Mouse (Mus musculus): ENCODE measurements around the gene Btaf1. TPM values are rescaled to one million over a fixed set of nuclear protein-coding genes. Genes with fewer than 3 reads are reported as not detected.

Gene Btaf1
- 10.4 and 11.1 TPM in 2 replicates for polyA plus RNA-seq (2015; fragmentation: Nextera tagmentation; extraction: Ambion mirVana)

GRCm38 (mm10) chr19:36925671-36926552 lies at the start of gene Btaf1:
Gene Btaf1, plus strand, starts transcription at chr19:36926079.
- H3K9ac ChIP-seq (replicated peaks; ENCODE audit: low read length): peak within 1 kb of the TSS; percentile 82
- no peaks in the 10 kb centered on the region for H3K27me3 ChIP-seq (ENCODE audit: insufficient read depth, low read length)
- peak; percentile 97 for ATAC-seq (ENCODE audit: low FRiP score, low TSS enrichment)
- peak within 1 kb of the TSS; percentile 80 for H3K4me3 ChIP-seq (ENCODE audit: low read length)
- peaks cover 19% of the 10 kb centered on the region for H3K4me1 ChIP-seq (ENCODE audit: insufficient read depth, low read length)
- H3K27ac ChIP-seq (ENCODE audit: low read length): peak within 1 kb of the TSS; percentile 93
- no peaks in the 10 kb centered on the region for H3K9me3 ChIP-seq (ENCODE audit: low read length)
- under 1% methylated on average over 81 of the region's 98 CpGs for WGBS
- H3K36me3 ChIP-seq (ENCODE audit: insufficient read depth, low read length): no peaks in the 10 kb centered on the region
- H3K4me2 ChIP-seq (replicated peaks; ENCODE audit: low read depth, low read length): peak within 1 kb of the TSS; percentile 79

DNA sequence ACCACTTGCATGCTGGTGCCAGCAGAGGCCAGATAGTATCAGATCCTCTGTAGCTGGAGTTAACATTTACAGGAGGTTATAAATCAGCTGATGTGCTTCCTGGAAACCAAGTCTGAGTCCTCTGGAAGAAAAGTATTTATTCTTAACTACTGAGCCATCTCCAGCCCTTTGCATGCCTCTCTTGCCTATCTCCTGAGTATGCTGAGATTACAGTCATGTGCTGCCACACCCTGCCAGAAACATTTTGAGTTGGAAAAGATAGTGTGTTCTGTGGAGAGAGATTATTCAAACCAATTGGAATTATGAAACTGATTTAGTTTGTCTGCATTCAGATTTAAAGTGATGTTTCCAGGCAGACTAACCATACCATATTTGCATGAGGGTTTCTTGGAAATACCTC lies 48.5 kb upstream of the Btaf1 start:
- no peak overlapping the region for H3K27ac ChIP-seq (ENCODE audit: low read length)
- H3K4me3 ChIP-seq (ENCODE audit: low read length): no peak overlapping the region
- H3K27me3 ChIP-seq (ENCODE audit: insufficient read depth, low read length): no peaks in the 10 kb centered on the region
- no peak for ATAC-seq (ENCODE audit: low FRiP score, low TSS enrichment)
- no peaks in the 10 kb centered on the region for H3K4me1 ChIP-seq (ENCODE audit: insufficient read depth, low read length)
- H3K4me2 ChIP-seq (replicated peaks; ENCODE audit: low read depth, low read length): no peak overlapping the region
- peaks cover 76% of the 10 kb centered on the region for H3K36me3 ChIP-seq (ENCODE audit: insufficient read depth, low read length)
- H3K9me3 ChIP-seq (ENCODE audit: low read length): no peaks in the 10 kb centered on the region
- no peak overlapping the region for H3K9ac ChIP-seq (replicated peaks; ENCODE audit: low read length)

DNA sequence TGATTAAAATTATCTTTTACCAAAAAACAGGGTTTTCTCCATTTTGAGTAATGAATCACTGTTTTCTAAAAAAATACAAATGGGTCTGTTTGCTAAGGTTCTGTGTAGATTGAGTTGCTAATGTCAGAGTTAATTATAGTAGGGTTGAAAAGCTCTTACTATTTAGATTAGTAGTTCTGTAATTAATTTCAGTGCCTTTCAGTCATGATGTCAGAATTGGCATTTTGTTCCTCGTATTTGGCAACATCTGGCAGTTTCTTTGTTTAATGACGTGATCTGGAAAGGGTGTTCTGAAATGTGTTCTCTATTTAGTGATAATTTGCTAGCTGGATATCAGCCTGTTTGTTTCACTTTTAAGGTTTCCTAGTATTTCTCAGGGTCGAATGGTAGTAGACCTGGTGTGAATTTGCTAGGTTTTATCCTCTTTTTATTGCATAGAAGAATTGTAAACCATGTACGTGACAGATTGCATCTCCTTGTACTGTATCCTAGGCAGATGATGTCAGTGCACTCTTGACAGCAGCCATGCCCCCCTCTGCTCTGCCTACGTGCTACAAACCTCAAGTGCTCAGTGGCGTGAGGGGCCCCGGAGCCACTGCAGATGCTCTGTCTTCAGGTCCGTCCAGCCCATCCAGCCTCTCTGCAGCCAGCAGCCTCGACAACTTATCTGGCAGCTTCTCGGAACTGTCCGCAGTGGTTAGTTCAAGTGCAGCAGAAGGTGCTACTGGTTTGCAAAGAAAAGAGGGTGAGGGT lies 47.0 kb upstream of the Btaf1 start:
- no peak overlapping the region for H3K4me2 ChIP-seq (replicated peaks; ENCODE audit: low read depth, low read length)
- H3K27me3 ChIP-seq (ENCODE audit: insufficient read depth, low read length): no peaks in the 10 kb centered on the region
- WGBS: 88% methylated on average over 11 of the region's 11 CpGs
- ATAC-seq (ENCODE audit: low FRiP score, low TSS enrichment): no peak
- H3K4me1 ChIP-seq (ENCODE audit: insufficient read depth, low read length): no peaks in the 10 kb centered on the region
- no peaks in the 10 kb centered on the region for H3K9me3 ChIP-seq (ENCODE audit: low read length)
- H3K36me3 ChIP-seq (ENCODE audit: insufficient read depth, low read length): peaks cover 78% of the 10 kb centered on the region
- no peak overlapping the region for H3K9ac ChIP-seq (replicated peaks; ENCODE audit: low read length)
- H3K27ac ChIP-seq (ENCODE audit: low read length): no peak overlapping the region
- no peak overlapping the region for H3K4me3 ChIP-seq (ENCODE audit: low read length)

GRCm38 (mm10) chr19:36883119-36883518 lies 42.8 kb upstream of the Btaf1 start:
- H3K4me2 ChIP-seq (replicated peaks; ENCODE audit: low read depth, low read length): no peak overlapping the region
- no peak overlapping the region for H3K4me3 ChIP-seq (ENCODE audit: low read length)
- 78% methylated on average over 6 of the region's 6 CpGs for WGBS
- no peak for ATAC-seq (ENCODE audit: low FRiP score, low TSS enrichment)
- no peak overlapping the region for H3K9ac ChIP-seq (replicated peaks; ENCODE audit: low read length)
- H3K36me3 ChIP-seq (ENCODE audit: insufficient read depth, low read length): peaks cover 76% of the 10 kb centered on the region
- H3K9me3 ChIP-seq (ENCODE audit: low read length): no peaks in the 10 kb centered on the region
- H3K4me1 ChIP-seq (ENCODE audit: insufficient read depth, low read length): no peaks in the 10 kb centered on the region
- no peak overlapping the region for H3K27ac ChIP-seq (ENCODE audit: low read length)
- no peaks in the 10 kb centered on the region for H3K27me3 ChIP-seq (ENCODE audit: insufficient read depth, low read length)

DNA sequence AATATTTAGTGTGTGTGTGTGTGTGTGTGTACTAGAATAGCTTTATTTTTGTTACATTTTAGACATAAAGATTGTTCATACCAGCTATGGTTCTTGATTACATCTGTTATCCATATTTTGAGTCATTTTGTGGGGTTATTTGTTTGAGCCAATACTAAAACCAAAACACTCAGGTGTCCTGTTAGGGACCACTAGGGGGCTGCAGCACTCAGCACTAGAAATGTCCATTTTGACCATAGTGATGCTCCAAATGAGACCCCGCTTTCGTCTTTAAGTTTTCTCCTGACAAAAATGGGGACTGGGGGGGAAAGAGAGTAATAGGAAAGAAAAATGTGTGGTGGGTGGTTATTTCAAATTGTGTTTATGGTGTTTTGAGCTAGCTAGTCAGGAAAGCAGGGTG lies 39.6 kb upstream of the Btaf1 start:
- H3K9me3 ChIP-seq (ENCODE audit: low read length): no peaks in the 10 kb centered on the region
- peaks cover 76% of the 10 kb centered on the region for H3K36me3 ChIP-seq (ENCODE audit: insufficient read depth, low read length)
- no peaks in the 10 kb centered on the region for H3K4me1 ChIP-seq (ENCODE audit: insufficient read depth, low read length)
- H3K4me3 ChIP-seq (ENCODE audit: low read length): no peak overlapping the region
- no peak overlapping the region for H3K27ac ChIP-seq (ENCODE audit: low read length)
- H3K27me3 ChIP-seq (ENCODE audit: insufficient read depth, low read length): no peaks in the 10 kb centered on the region
- no peak overlapping the region for H3K4me2 ChIP-seq (replicated peaks; ENCODE audit: low read depth, low read length)
- ATAC-seq (ENCODE audit: low FRiP score, low TSS enrichment): no peak
- no peak overlapping the region for H3K9ac ChIP-seq (replicated peaks; ENCODE audit: low read length)
- 87% methylated on average over 2 of the region's 2 CpGs for WGBS

DNA sequence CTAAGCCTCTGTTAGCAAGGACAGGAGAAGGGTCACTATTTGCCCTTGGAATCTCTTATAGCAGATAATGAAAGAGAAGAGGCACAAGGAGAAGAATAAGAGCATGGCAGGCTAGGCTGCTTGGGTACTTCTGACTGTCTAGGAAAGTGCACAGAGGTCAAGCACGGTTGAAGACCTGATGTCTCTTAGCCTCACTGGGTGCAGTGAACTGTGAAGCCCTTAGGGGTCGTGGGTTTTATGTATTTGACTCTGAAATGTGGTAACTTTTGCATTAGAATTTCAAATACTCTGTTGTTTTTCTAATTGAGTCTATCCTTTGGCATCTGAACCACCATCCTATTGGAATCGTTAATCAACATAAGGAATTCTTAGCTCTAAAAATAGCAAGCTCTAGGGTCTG lies 38.2 kb upstream of the Btaf1 start:
- WGBS: 65% methylated on average over 3 of the region's 3 CpGs
- H3K4me1 ChIP-seq (ENCODE audit: insufficient read depth, low read length): no peaks in the 10 kb centered on the region
- no peak overlapping the region for H3K4me3 ChIP-seq (ENCODE audit: low read length)
- peaks cover 69% of the 10 kb centered on the region for H3K36me3 ChIP-seq (ENCODE audit: insufficient read depth, low read length)
- H3K27ac ChIP-seq (ENCODE audit: low read length): no peak overlapping the region
- H3K9ac ChIP-seq (replicated peaks; ENCODE audit: low read length): no peak overlapping the region
- no peaks in the 10 kb centered on the region for H3K9me3 ChIP-seq (ENCODE audit: low read length)
- H3K27me3 ChIP-seq (ENCODE audit: insufficient read depth, low read length): no peaks in the 10 kb centered on the region
- ATAC-seq (ENCODE audit: low FRiP score, low TSS enrichment): no peak
- H3K4me2 ChIP-seq (replicated peaks; ENCODE audit: low read depth, low read length): no peak overlapping the region

GRCm38 (mm10) chr19:36891746-36892145 lies 34.1 kb upstream of the Btaf1 start:
- H3K4me1 ChIP-seq (ENCODE audit: insufficient read depth, low read length): no peaks in the 10 kb centered on the region; the same call in 1 of the 2 replicates
- no peaks in the 10 kb centered on the region for H3K27me3 ChIP-seq (ENCODE audit: insufficient read depth, low read length)
- 92% methylated on average over 3 of the region's 3 CpGs for WGBS
- no peak overlapping the region for H3K9ac ChIP-seq (replicated peaks; ENCODE audit: low read length)
- peaks cover 50% of the 10 kb centered on the region for H3K36me3 ChIP-seq (ENCODE audit: insufficient read depth, low read length)
- no peak for ATAC-seq (ENCODE audit: low FRiP score, low TSS enrichment)
- no peak overlapping the region for H3K27ac ChIP-seq (ENCODE audit: low read length)
- H3K4me3 ChIP-seq (ENCODE audit: low read length): no peak overlapping the region
- H3K4me2 ChIP-seq (replicated peaks; ENCODE audit: low read depth, low read length): no peak overlapping the region
- no peaks in the 10 kb centered on the region for H3K9me3 ChIP-seq (ENCODE audit: low read length)

DNA sequence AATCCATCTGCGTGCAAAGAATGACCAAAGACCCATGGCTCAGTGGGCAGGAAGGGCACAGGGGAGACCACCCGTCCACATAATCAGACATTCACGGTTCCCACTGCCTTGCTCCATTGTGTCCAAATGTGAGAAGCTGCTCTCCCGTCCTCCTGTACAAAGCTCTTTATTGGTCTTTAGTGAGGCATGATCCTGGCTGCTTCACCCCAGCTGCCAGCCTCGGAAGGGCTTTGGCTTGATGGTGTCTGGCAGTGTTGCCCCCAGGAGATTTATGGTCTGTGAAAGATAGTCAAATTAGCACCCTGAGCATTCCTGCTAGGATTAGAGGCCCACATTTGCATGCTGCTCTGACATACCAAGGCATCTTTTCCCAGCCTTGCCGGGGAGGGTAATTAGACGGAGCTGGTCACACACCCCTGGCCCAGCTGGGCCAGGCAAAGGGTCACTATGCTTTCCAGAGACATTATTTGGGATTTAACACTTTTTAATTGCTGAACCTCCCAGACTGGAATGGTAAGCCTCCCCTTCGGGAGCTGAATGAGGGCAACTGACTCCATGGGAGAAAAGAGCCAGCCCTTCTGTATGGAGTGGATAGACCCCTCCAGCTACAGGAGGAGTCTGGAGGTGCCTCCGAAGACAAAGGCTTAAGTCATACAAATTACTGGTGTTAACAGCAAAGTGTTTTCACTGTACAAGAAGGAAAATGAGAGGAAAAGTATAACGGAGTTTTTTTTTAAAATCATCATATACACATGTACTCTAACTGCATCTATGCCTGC lies 28.9 kb upstream of the Btaf1 start:
- H3K36me3 ChIP-seq (ENCODE audit: insufficient read depth, low read length): peaks cover 14% of the 10 kb centered on the region
- no peaks in the 10 kb centered on the region for H3K27me3 ChIP-seq (ENCODE audit: insufficient read depth, low read length)
- no peaks in the 10 kb centered on the region; the same call in 1 of the 2 replicates for H3K4me1 ChIP-seq (ENCODE audit: insufficient read depth, low read length)
- H3K9ac ChIP-seq (replicated peaks; ENCODE audit: low read length): no peak overlapping the region
- WGBS: 19% methylated on average over 10 of the region's 10 CpGs
- no peak overlapping the region for H3K4me2 ChIP-seq (replicated peaks; ENCODE audit: low read depth, low read length)
- H3K9me3 ChIP-seq (ENCODE audit: low read length): no peaks in the 10 kb centered on the region
- ATAC-seq (ENCODE audit: low FRiP score, low TSS enrichment): peak; percentile 44; the same call in 1 of the 2 replicates
- H3K4me3 ChIP-seq (ENCODE audit: low read length): no peak overlapping the region
- no peak overlapping the region for H3K27ac ChIP-seq (ENCODE audit: low read length)

DNA sequence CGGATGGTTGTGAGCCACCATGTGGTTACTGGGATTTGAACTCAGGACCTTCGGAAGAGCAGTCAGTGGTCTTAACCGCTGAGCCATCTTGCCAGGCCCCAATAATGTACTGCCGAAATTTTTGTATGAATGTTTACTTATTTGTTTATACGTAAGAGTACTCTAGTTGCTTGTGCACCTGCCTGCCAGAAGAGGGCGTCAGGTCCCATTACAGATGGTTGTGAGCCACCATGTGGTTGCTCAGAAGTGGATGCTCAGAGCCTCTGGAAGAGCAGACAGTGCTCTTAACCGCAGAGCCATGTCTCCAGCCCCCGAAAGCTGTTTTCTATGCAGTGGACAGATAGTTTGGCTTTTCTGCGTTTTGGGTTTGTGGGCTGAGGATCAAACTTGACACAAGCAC lies 28.1 kb upstream of the Btaf1 start:
- no peak overlapping the region for H3K27ac ChIP-seq (ENCODE audit: low read length)
- no peaks in the 10 kb centered on the region for H3K9me3 ChIP-seq (ENCODE audit: low read length)
- H3K36me3 ChIP-seq (ENCODE audit: insufficient read depth, low read length): peaks cover 14% of the 10 kb centered on the region
- no peaks in the 10 kb centered on the region; the same call in 1 of the 2 replicates for H3K4me1 ChIP-seq (ENCODE audit: insufficient read depth, low read length)
- H3K4me2 ChIP-seq (replicated peaks; ENCODE audit: low read depth, low read length): no peak overlapping the region
- ATAC-seq (ENCODE audit: low FRiP score, low TSS enrichment): no peak
- WGBS: 50% methylated on average over 9 of the region's 9 CpGs
- H3K9ac ChIP-seq (replicated peaks; ENCODE audit: low read length): no peak overlapping the region
- no peaks in the 10 kb centered on the region for H3K27me3 ChIP-seq (ENCODE audit: insufficient read depth, low read length)
- no peak overlapping the region for H3K4me3 ChIP-seq (ENCODE audit: low read length)
